Mouse (Mus musculus) neutrophil, adult 59 days (primary cell): ENCODE data around the gene Olfr329-ps. TPM values are rescaled to one million over a fixed set of nuclear protein-coding genes. Genes with fewer than 3 reads are reported as not detected.

Source experiments
- total RNA-seq, 2 experiments: library from RNA; stranded (reverse); gene quantifications; 1 replicate in 1 of 2; 2 replicates in 1 of 2; pipeline ENCODE4 v1.2.4; 2023

The Olfr329-ps gene
- total RNA-seq = not detected

GRCm38 (mm10) chr11:58546322-58546721 is at the start of gene Olfr329-ps:
Gene Olfr329-ps (minus strand): TSS chr11:58546422.

GRCm38 (mm10) chr11:58594814-58595213 is 48.6 kb upstream of the Olfr329-ps start, which contains the start of gene Olfr324:
Gene Olfr324 (plus strand): TSS chr11:58595114.

GRCm38 (mm10) chr11:58577430-58577829 is 31.2 kb upstream of the Olfr329-ps start, which contains the start of gene Olfr325:
Gene Olfr325 (plus strand): TSS chr11:58577730.

GRCm38 (mm10) chr11:58570405-58570804 is 24.2 kb upstream of the Olfr329-ps start, which contains the start of gene Olfr224:
Gene Olfr224 (minus strand): TSS chr11:58570553.

DNA sequence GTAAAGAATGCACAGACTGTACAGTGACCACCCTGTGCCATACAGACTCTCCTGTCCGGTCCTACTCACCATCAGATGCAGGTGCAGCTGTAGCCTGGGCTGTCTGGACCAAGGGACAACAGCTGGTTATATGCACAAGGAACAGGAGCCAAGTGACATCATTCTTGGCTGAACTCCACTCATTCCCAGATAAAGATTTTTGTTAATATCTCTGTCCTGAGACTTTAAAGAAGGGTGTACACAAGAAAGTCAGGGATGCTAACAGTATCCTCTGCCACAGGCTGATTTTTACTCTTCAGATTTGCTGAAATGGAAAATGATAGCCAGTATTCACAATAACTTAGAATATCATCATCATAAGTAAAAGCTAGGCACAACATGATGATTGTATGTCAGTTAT is 9.3 kb upstream of the Olfr329-ps start, which contains the start of gene Olfr328:
Gene Olfr328 (minus strand): TSS at position 101 of the 400 bp plus-strand sequence.

GRCm38 (mm10) chr11:58534736-58535135 is 11.5 kb downstream of the Olfr329-ps start, which contains the start of gene Olfr330:
Gene Olfr330 (minus strand): TSS chr11:58534836.

DNA sequence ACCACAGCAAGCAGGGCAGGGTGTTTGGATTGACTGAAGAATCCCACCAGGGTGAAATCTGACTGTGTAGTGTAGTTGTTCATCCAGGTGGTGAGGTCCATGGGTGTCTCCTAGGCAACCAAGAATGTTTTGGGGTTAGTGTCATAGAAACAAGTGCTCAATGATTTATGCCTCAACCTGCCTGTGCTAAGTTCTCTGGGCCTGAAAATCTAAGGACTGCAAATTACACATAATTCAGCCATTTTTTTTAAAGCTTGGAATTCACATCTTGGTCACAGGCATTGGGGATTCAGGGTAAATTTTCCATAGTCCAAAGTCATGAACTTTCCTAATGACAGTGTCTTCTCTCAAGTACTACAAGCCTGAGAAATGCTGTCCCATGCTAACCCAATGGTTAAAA is 43.8 kb downstream of the Olfr329-ps start, which contains the start of gene Olfr331:
Gene Olfr331 (minus strand): TSS at position 101 of the 400 bp plus-strand sequence.

DNA sequence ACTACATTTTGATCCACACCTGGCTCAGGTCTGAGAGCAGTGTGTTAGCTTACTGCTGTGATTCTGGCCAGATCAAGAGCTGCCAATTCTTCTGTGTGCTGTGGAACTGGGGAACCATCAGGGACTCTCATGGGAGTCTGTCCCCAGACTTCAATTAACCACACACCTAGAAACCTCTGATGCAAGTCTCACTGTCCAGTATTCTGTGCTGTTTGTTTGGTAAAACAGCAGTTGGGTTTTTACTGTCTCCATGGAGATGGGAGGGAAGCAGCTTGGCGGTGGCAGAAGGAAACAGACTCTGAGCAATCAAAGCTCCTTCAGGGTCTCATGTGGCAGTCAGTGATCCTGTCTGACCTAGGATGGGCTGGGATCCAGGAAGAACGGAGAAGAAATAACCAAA is 53.8 kb downstream of the Olfr329-ps start, which contains the start of gene Olfr332:
Gene Olfr332 (minus strand): TSS at position 101 of the 400 bp plus-strand sequence.

Other genes starting within 250 kb of the Olfr329-ps start
- gene Zfp692, start 239.4 kb downstream of the Olfr329-ps start, total RNA-seq = 10 to 100 TPM; 10.7 to 13.9 TPM
- gene Zfp672, start 216.1 kb downstream of the Olfr329-ps start, total RNA-seq = 10 to 100 TPM; 21.6 to 22.7 TPM
- 10 to 100 TPM; 28.1 to 32.3 TPM for gene Sh3bp5l, start 215.7 kb downstream of the Olfr329-ps start, total RNA-seq
- not detected for gene Lypd8, start 167.4 kb downstream of the Olfr329-ps start, total RNA-seq
- not detected for gene 1810065E05Rik, start 125.3 kb downstream of the Olfr329-ps start, total RNA-seq
- gene Gm12253, start 113.9 kb downstream of the Olfr329-ps start, total RNA-seq = not detected
- not detected for gene Lypd9, start 93.5 kb downstream of the Olfr329-ps start, total RNA-seq
- not detected for gene Olfr30, start 84.2 kb downstream of the Olfr329-ps start, total RNA-seq
- gene Olfr332, start 53.9 kb downstream of the Olfr329-ps start, total RNA-seq = not detected
- not detected for gene Olfr331, start 43.9 kb downstream of the Olfr329-ps start, total RNA-seq
- not detected for gene Olfr330, start 11.6 kb downstream of the Olfr329-ps start, total RNA-seq
- under 1 TPM; 0.16 to 0.44 TPM for gene Olfr328, start 9.2 kb upstream of the Olfr329-ps start, total RNA-seq
- gene Olfr224, start 24.1 kb upstream of the Olfr329-ps start, total RNA-seq = not detected
- not detected for gene Olfr325, start 31.3 kb upstream of the Olfr329-ps start, total RNA-seq
- not detected for gene Olfr324, start 48.7 kb upstream of the Olfr329-ps start, total RNA-seq
- not detected for gene 2210407C18Rik, start 69.7 kb upstream of the Olfr329-ps start, total RNA-seq
- gene Olfr323, start 84.1 kb upstream of the Olfr329-ps start, total RNA-seq = not detected
- 1 to 10 TPM in 1 of 2 experiments, under 1 TPM in 1; 0.88 to 1.2 TPM for gene Trim58, start 94.0 kb upstream of the Olfr329-ps start, total RNA-seq
- under 1 TPM in 1 of 2 experiments, not detected in 1; 0.07 TPM for gene Olfr322, start 112.4 kb upstream of the Olfr329-ps start, total RNA-seq
- gene Olfr320, start 134.7 kb upstream of the Olfr329-ps start, total RNA-seq = not detected
- not detected for gene Olfr319, start 152.7 kb upstream of the Olfr329-ps start, total RNA-seq
- gene Olfr318, start 177.6 kb upstream of the Olfr329-ps start, total RNA-seq = under 1 TPM; 0.11 to 0.18 TPM
- gene Olfr317, start 192.8 kb upstream of the Olfr329-ps start, total RNA-seq = not detected
- not detected for gene Olfr316, start 206.3 kb upstream of the Olfr329-ps start, total RNA-seq
- not detected for gene Olfr315, start 226.8 kb upstream of the Olfr329-ps start, total RNA-seq
- not detected for gene Olfr314, start 236.5 kb upstream of the Olfr329-ps start, total RNA-seq